Mouse (Mus musculus) liver (tissue): ENCODE measurements at regions not wholly inside any gene's neighbourhood (a gene's known extent, or its start where the extent isn't known, plus 50 kb on each side); places are given as distances from the start of the nearest gene placed in this dataset.
"Not testable (repeated sequence)": the region's sequence is repeated elsewhere in the genome, so short reads cannot be mapped to it uniquely, and the experiment has no call there.

Experiments used
- DNase-seq: peaks from one replicate; pipeline ENCODE4 v3.0.0-alpha.2; 2020; ENCODE audit warnings: mixed read lengths

DNA sequence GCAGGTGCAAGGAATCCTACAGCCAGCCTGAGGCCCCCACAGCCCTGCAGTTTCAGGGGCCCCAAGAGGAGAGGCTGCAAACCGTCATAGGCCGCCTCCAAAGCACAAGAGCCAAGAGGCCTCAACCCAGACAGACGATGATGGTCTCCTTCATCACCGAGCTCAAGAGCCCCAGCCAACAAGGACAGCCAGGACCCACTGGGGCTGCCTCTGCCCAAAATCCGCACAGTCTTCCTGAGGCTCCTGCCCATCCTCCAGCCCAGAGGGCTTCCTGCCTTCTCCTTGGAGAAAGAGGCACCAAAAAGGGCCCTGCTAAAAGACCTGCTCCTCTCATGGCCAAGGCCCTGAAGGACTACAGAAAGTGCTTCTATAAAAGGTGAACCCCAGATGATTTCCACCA is 112.3 kb downstream of the Nus1 start:
- not testable (repeated sequence) for DNase-seq

DNA sequence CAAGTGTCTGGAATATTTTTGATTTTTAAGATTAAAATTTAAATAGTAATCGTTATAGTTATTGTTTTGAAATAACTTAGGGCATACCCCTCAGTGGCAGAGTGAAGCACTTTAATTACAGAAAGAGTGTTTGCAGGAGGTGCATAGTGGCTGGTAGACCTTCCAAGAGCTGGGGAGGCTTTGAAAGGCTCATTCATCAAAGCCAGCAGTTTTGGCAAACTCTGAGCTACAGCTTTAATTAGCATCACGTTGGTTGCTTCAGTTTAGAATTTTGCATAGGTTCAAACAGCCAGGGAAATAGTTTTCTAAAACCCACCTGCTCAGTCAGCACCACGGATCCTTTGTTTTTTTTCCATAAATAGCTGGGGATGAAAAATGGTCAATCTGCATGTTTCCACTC is 113.5 kb downstream of the Nus1 start:
- DNase-seq = no peak

DNA sequence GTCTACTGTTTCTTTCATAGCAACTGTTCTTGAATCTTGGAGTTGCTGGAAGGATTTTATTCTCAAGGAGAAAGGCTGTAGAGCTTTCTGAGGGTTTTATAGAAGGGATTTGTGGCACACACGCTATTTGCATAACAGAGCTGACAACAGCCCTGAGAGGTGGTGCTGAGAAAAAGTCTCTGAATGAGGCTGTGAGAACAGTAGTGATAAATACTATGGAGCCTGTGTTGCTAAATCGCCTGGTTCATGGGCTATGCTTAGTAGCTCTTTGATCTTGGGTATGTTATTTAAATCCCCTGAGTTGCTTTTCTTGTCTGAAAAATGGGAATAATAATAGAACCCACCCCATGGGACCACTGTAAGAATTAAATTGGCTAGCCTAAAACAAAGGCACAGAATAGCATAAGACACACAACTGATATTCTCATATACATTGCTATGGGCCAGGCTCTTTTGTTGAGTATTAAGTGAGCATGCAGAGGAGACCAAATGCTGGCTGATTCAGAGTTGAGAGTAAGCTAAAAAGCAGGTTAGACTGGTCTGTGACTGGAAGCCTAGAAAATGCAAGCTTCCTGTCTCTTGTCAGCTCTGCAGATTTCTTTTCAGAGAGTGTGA is 116.0 kb downstream of the Nus1 start:
- no peak for DNase-seq

DNA sequence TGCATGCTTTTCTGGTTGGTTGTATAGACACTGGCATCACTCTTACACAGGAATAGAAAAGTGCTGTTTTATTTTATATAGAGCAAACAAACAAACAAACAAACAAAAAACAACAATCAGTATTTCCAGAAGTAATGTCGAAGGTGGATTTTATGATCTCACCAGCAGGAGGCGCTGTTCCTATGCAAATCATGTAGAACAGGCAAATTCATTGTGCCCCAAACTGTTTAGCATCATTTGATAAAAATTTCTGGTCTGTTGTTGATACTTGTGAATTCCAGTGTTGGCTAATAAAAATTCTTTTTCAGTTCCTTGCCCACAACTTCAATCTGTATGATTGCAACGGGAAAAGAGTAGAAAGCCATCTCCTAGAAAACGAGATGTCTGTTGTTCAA is 116.5 kb downstream of the Nus1 start:
- DNase-seq = peak; percentile 23

DNA sequence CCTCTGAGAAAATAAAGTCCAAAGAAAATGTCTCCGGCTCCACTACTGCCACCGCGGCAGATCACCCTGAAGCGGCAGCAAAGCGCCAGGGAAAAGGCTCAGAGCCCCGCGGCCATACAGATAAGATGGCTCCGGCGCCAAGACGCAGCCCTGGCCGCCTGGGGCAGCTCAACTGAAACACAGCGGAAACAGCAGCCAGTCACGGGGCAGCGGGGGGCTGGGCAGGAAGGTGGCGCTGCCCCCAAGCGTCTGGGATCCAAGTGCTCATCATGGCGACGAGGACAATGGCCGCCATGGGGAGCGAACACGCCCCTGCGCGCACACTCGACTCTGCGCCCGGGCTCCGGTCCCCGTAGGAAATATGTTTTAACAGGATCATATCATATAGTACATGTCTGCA is 128.2 kb downstream of the Nus1 start:
- no peak for DNase-seq

DNA sequence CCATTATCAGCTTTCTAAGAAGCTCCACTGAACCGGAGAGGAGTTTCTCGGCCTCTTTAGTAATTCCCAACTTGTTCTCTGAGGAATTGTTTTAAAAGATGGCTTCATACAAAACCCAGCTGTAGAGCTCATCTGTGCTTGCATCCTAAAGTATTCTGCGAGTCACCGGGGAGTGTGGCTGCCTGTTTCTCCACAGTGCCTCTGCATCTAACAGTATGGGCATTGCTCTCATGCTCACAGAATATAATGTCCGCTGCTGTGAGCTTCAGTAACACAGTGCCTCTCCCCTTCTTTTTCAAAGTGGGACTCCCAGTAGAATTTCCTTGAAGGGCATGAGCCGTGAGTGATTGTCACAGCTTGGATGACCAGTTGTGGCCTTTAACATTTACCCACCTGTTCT is 113.0 kb upstream of the Slc35f1 start:
- no peak for DNase-seq

DNA sequence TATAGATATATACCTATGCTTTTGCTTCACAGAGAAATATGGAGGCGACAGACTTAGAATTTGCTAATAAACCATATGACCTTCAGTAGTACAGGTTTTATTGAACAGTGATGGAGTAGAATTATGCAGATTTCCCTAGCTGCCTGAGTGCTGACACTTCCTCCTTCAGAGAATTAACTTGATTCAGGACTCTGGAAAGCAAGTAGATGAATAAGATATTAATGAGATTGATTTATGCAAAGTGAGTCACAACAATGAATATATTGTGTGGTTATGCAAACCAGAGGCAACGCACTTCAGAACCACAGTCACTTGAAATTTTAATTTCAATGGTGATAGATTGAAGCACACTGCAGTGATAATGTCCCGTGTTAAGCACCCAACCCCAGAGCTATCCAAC is 112.5 kb upstream of the Slc35f1 start:
- no peak for DNase-seq

DNA sequence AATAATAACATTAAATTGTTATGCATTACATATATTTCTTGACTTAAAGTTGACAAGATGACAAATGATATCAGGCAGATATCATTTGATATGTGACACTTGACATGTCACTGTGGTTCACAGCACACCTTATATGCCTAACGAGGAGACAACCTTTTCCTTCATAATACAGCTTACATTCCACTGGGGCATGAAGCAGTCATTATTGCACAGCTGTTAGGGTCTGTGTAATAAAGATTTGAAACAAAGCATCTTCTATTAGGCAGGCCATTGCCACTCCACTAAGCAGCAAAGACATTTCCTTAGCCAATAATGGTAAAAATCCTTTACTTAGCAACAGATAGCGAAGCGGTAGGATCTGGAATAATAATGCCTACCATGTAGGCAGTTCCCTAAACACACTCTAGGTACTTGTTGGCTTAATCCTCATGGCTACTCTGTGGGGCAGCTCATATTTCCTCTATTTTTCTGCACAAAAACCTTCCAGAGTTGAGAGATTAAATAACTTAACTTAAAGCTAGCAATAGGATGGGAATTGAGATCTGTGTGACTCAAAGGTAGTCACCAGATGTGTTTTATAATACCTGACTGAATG is 112.0 kb upstream of the Slc35f1 start:
- DNase-seq = no peak

DNA sequence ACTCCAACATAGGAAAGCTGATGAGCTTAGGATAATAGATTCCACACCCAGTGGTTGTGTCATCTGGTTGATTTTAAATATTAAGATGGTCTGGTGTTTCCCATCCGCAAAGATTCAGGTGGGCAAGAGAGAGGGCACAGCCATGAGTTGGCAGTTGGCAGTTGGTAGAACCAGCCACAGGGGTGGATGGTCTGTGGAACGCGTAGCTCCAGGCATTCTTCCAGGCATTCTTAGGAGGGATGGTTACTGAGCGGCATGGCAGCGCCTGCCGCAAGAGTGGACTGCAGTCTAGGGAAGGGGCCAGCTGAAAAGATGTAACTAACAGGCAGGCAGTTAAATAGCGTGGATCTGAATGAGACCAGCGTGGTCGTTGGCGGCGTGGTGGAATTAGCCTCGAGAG is 96.6 kb upstream of the Slc35f1 start:
- DNase-seq = no peak
